Mouse (Mus musculus) heart, embryonic 13.5 days (tissue): ENCODE measurements around the gene Kcnip1. TPM values are rescaled to one million over a fixed set of nuclear protein-coding genes. Genes with fewer than 3 reads are reported as not detected.

Experiments
- ATAC-seq: fragments of 200-750 bp; cut with Nextera tagmentation; 2 replicates; pipeline ENCODE4 v1.8.0; 2017; ENCODE audit warnings: moderate TSS enrichment; ENCODE audit not compliant: insufficient number of reproducible peaks, low FRiP score, low TSS enrichment; ENCODE audit errors: extremely low read depth
- H3K27ac ChIP-seq: fragments of 300-500 bp; sonication (generic); replicated peaks from 2 replicates; pipeline ENCODE4 v1.5.1; 2015; ENCODE audit warnings: moderate library complexity, mild to moderate bottlenecking, inconsistent platforms
- H3K27me3 ChIP-seq: fragments of 300-500 bp; sonication (generic); replicated peaks from 2 replicates; pipeline ENCODE4 v1.6.1; 2015; ENCODE audit warnings: mild to moderate bottlenecking, inconsistent platforms
- H3K36me3 ChIP-seq: fragments of 300-500 bp; sonication (generic); 2 replicates; pipeline ENCODE4 v1.6.1; 2015; ENCODE audit warnings: mild to moderate bottlenecking, inconsistent platforms
- H3K4me1 ChIP-seq: fragments of 300-500 bp; sonication (generic); 2 replicates; pipeline ENCODE4 v1.6.1; 2015; ENCODE audit warnings: inconsistent platforms
- H3K4me2 ChIP-seq: fragments of 300-500 bp; sonication (generic); 2 replicates; pipeline ENCODE4 v1.6.1; 2015; ENCODE audit warnings: inconsistent platforms, mild to moderate bottlenecking, moderate library complexity
- H3K4me3 ChIP-seq: fragments of 300-500 bp; sonication (generic); 2 replicates; pipeline ENCODE4 v1.5.1; 2015; ENCODE audit warnings: moderate library complexity, mild to moderate bottlenecking, inconsistent platforms
- H3K9ac ChIP-seq: fragments of 300-500 bp; sonication (generic); 2 replicates; pipeline ENCODE4 v1.6.1; 2015; ENCODE audit warnings: inconsistent platforms, mild to moderate bottlenecking, moderate library complexity
- H3K9me3 ChIP-seq: fragments of 300-500 bp; sonication (generic); 2 replicates; pipeline ENCODE4 v1.6.1; 2016; ENCODE audit warnings: inconsistent platforms
- WGBS: fragments of 180-500 bp; shearing (Covaris S2); methylation state at CpG from one replicate; pipeline ENCODE4 v1.1.7; 2015; ENCODE audit warnings: mixed read lengths; 5-methylcytosine and 5-hydroxymethylcytosine counted together
- polyA plus RNA-seq: library from polyadenylated mRNA; unstranded; fragments of >200 nt; fragmentation: Nextera tagmentation; extraction: Ambion mirVana; gene quantifications from 2 replicates; pipeline ENCODE4 v1.2.1, GENCODE M21; 2015

The Kcnip1 gene
- polyA plus RNA-seq, 1 experiment from 2014 or later = 0.15 TPM

- H3K4me1 ChIP-seq = no peaks in the 10 kb centered on the region
- no peak overlapping the region for H3K27ac ChIP-seq
- no peak for ATAC-seq
- H3K9me3 ChIP-seq = no peaks in the 10 kb centered on the region
- peaks cover 28% of the 10 kb centered on the region for H3K27me3 ChIP-seq
- no peak overlapping the region for H3K4me2 ChIP-seq
- H3K4me3 ChIP-seq = no peak overlapping the region
- 61% methylated on average over 7 of the region's 7 CpGs for WGBS
- H3K9ac ChIP-seq = no peak overlapping the region
- no peaks in the 10 kb centered on the region for H3K36me3 ChIP-seq
These were observed 73.1 kb downstream of the Kcnip1 start for GRCm38 (mm10) chr11:33919826-33920225.

DNA sequence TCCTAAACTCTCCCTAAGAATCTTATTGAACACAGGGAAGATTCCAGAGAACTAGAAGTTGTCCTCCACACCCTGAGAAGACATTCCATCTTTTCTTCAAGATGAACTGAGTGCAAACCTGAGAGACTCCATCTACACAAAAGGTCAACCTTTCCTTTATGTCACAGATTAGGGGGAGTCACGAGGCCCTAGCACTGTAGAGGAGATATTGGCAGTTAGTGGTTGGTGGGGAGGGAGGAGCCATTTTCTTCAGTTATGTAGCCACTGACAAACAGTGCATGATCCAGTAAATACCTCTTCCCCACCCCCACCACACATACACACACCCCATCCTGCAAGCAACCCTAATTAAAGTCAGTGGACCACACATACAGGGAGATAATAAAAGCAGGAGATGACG is 74.5 kb downstream of the Kcnip1 start:
- Histone ChIP-seq H3K9me3 (no peaks in the 10 kb centered on the region), H3K36me3 (no peaks in the 10 kb centered on the region), H3K9ac (no peak overlapping the region), H3K27me3 (peaks cover 29% of the 10 kb centered on the region), H3K4me3 (no peak overlapping the region), H3K4me2 (no peak overlapping the region), H3K4me1 (peaks cover 1% of the 10 kb centered on the region), H3K27ac (no peak overlapping the region)
- no peak for ATAC-seq
- 27% methylated on average over 2 of the region's 2 CpGs for WGBS

GRCm38 (mm10) chr11:33917574-33917973 is 75.4 kb downstream of the Kcnip1 start:
- H3K27ac ChIP-seq = no peak overlapping the region
- no peak for ATAC-seq
- no peaks in the 10 kb centered on the region for H3K36me3 ChIP-seq
- 18% methylated on average over 6 of the region's 6 CpGs for WGBS
- no peak overlapping the region for H3K4me3 ChIP-seq
- no peaks in the 10 kb centered on the region for H3K9me3 ChIP-seq
- H3K9ac ChIP-seq = no peak overlapping the region
- H3K27me3 ChIP-seq = peaks cover 29% of the 10 kb centered on the region
- peaks cover 10% of the 10 kb centered on the region for H3K4me1 ChIP-seq
- no peak overlapping the region for H3K4me2 ChIP-seq

DNA sequence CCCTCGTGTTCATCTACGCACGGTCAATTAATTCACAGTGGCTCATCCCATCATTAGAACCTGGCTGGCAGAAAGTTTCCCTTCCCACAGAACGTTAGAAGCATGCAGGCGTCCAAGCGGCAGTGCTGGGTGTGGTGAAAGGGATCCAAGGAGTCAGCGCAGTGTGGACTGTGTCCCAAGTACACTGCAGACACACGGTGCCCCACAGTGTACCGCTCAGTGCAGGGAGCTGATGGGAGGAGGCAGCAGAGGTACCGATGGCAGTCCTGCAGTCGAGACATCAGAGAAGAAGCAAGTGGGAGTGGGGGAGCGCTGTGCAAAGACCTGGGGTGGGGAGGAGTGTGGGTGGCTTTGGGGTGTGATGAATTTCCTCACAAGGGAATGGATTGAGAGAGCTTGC is 78.7 kb downstream of the Kcnip1 start:
- Histone ChIP-seq H3K36me3 (no peaks in the 10 kb centered on the region), H3K27ac (no peak overlapping the region), H3K9me3 (no peaks in the 10 kb centered on the region), H3K4me3 (no peak overlapping the region), H3K27me3 (peaks cover 19% of the 10 kb centered on the region), H3K4me1 (peaks cover 30% of the 10 kb centered on the region), H3K4me2 (no peak overlapping the region), H3K9ac (no peak overlapping the region)
- 82% methylated on average over 12 of the region's 12 CpGs for WGBS
- no peak for ATAC-seq

DNA sequence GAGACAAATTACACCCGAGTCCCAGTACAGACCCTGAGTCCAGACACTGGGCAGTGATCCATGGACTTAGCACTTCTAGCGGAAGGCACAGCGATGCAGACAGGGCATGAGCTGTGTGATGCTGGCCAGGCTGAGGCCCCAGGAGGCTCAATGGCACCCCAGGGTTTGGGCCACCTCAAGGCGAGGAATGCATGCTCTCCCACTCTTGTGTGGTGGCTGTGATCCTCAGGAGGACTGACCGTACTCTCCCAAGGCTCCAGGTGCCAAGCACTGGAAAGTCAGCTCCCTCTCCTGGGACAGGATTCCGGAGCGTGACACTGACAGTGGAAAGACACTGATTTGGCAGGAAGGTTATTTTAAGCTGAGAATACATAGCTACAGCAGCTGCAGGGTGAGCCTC is 79.9 kb downstream of the Kcnip1 start:
- Histone ChIP-seq H3K4me3 (no peak overlapping the region), H3K9ac (no peak overlapping the region), H3K27me3 (peaks cover 14% of the 10 kb centered on the region; the same call in 1 of the 2 replicates), H3K36me3 (no peaks in the 10 kb centered on the region), H3K4me2 (no peak overlapping the region), H3K4me1 (peaks cover 30% of the 10 kb centered on the region), H3K27ac (no peak overlapping the region), H3K9me3 (no peaks in the 10 kb centered on the region)
- 52% methylated on average over 7 of the region's 7 CpGs for WGBS
- no peak for ATAC-seq

DNA sequence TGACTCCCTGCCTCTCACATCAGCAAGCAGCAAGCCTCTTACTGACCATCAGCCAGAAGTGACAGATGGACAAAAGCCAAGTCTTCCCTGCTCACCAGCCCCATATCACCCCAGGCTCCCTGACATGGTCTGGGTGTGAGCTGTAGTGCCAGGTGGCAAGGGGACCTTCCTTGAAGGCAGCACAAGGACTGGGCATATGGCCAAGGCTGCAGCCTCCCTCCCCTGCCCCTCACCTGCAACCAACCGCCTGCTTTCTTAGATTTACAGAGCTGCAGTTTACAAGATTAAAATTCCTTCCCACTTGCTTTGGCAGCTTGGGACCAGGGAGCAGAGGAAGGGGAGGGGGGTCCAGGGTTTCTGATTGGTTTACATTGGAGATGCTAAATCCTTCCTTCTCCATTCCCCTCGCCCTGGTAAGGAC is 80.8 kb downstream of the Kcnip1 start:
- Histone ChIP-seq H3K9me3 (0 out of 2 replicates have a peak, but pooled peaks cover 3% of the 10 kb centered on the region), H3K4me1 (peaks cover 30% of the 10 kb centered on the region), H3K36me3 (no peaks in the 10 kb centered on the region), H3K4me2 (no peak overlapping the region), H3K27me3 (peaks cover 16% of the 10 kb centered on the region; the same call in 1 of the 2 replicates), H3K4me3 (no peak overlapping the region), H3K9ac (no peak overlapping the region), H3K27ac (no peak overlapping the region)
- WGBS = 8% methylated on average over 2 of the region's 2 CpGs
- ATAC-seq = no peak

DNA sequence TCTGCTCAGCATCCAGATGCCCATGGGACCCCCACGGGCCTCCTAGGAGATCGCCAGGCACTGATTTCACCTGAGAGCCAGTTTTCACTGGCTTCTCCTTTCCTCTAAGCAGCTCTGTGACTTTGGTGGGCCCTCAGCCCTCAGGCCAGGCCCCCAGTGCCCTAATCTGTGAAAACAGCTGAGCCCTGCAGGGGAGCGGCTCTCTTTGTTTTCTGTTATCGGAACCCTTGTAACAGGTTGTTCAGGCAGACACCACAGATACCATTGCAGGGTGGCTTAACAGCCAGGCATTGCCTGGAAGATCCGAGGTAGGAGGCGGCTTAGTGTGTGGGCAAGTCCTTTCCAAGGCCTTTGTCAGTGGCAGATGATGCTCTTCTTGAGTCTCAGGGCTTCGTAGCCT is 82.0 kb downstream of the Kcnip1 start:
- H3K9me3 ChIP-seq = 0 out of 2 replicates have a peak, but pooled peaks cover 6% of the 10 kb centered on the region

DNA sequence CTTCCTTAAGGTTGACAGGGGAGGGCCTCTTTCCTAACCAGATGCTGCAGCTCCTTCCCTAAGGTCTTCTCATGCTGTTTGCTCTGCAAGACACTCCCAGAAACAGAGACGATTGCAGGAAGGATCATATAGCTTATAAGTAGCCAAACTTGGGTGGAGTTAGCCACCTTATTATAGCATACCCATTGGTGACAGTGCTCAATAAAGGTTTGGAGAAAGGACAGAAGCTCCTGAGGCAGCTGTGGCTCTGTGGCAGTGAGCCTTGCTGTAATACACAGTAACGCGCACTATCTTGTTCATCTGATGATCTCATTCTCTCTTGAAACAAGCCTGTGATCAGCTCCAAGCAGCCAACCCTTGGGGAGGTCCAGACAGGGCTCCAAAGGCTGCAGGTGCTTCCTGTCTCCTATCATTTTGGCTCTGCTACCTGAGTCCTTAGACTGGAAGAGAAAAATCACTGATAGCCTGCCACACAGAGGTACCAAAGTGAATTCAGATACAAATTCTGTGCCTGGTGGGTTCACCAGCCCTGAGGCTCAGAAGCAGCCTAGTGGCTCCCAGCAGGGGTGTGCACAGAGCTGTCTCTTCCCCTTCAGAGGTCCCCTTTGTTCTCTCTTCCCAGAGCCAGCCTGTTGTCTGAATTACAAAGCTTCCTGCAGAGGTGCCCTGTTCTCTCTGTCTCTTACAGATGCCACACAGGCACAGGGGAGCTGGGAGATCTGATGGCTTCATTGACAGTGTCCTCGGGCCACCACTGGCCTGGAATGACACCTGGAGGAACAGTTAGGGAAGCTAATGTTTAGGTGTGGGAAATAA is 84.4 kb downstream of the Kcnip1 start:
- H3K36me3 ChIP-seq = no peaks in the 10 kb centered on the region
- WGBS = 59% methylated on average over 4 of the region's 4 CpGs
- H3K27ac ChIP-seq = no peak overlapping the region
- no peak overlapping the region for H3K4me3 ChIP-seq
- 0 out of 2 replicates have a peak, but pooled peaks cover 6% of the 10 kb centered on the region for H3K27me3 ChIP-seq
- H3K4me2 ChIP-seq = no peak overlapping the region
- ATAC-seq = no peak
- peaks cover 30% of the 10 kb centered on the region for H3K4me1 ChIP-seq
- H3K9ac ChIP-seq = no peak overlapping the region
- 0 out of 2 replicates have a peak, but pooled peaks cover 6% of the 10 kb centered on the region for H3K9me3 ChIP-seq

More for the DNA sequence above, 82.0 kb downstream of the Kcnip1 start:
- Histone ChIP-seq H3K4me2 (0 out of 2 replicates have a peak overlapping the region, but pooled peaks have one; percentile 4), H3K27me3 (peaks cover 16% of the 10 kb centered on the region; the same call in 1 of the 2 replicates), H3K36me3 (no peaks in the 10 kb centered on the region), H3K27ac (no peak overlapping the region), H3K4me1 (peaks cover 30% of the 10 kb centered on the region), H3K9ac (no peak overlapping the region), H3K4me3 (no peak overlapping the region)
- 26% methylated on average over 7 of the region's 7 CpGs for WGBS
- peak; percentile 23; the same call in 1 of the 2 replicates for ATAC-seq

DNA sequence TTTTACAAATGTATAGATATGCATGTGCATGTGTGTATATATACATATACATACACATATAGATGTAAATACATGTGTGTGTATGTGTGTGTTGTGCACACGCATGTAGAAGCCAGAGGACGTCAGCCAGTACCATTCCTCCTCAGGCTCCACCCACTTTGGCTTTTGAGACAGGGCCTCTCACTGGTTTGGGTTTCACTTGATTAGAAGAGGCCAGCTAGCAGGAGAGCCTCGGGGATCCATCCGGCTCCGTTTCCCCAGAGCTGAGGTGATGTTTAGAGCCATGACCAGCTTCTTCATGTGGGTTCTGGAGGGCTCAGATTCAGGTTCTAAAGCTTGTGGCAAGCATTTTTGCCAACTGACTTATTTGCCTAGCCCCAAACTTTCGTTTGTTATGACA is 89.5 kb downstream of the Kcnip1 start:
- Histone ChIP-seq H3K9me3 (0 out of 2 replicates have a peak, but pooled peaks cover 6% of the 10 kb centered on the region), H3K4me1 (no peaks in the 10 kb centered on the region), H3K36me3 (no peaks in the 10 kb centered on the region), H3K27me3 (0 out of 2 replicates have a peak, but pooled peaks cover 6% of the 10 kb centered on the region), H3K9ac (no peak overlapping the region), H3K4me3 (no peak overlapping the region), H3K27ac (no peak overlapping the region), H3K4me2 (no peak overlapping the region)
- 50% methylated on average over 6 of the region's 6 CpGs for WGBS
- ATAC-seq = no peak

- Histone ChIP-seq H3K36me3 (no peaks in the 10 kb centered on the region), H3K4me1 (no peaks in the 10 kb centered on the region), H3K4me2 (no peak overlapping the region), H3K9me3 (0 out of 2 replicates have a peak, but pooled peaks cover 6% of the 10 kb centered on the region), H3K4me3 (no peak overlapping the region), H3K9ac (no peak overlapping the region), H3K27ac (no peak overlapping the region), H3K27me3 (no peaks in the 10 kb centered on the region)
- 35% methylated on average over 10 of the region's 10 CpGs for WGBS
- no peak for ATAC-seq
These were observed 90.6 kb downstream of the Kcnip1 start for GRCm38 (mm10) chr11:33902377-33902776.

GRCm38 (mm10) chr11:33901783-33902182 is 91.2 kb downstream of the Kcnip1 start:
- no peak for ATAC-seq
- Histone ChIP-seq H3K27ac (no peak overlapping the region), H3K4me3 (no peak overlapping the region), H3K27me3 (no peaks in the 10 kb centered on the region), H3K4me2 (no peak overlapping the region), H3K4me1 (no peaks in the 10 kb centered on the region), H3K9ac (no peak overlapping the region), H3K36me3 (no peaks in the 10 kb centered on the region), H3K9me3 (no peaks in the 10 kb centered on the region)
- WGBS = 72% methylated on average over 2 of the region's 2 CpGs

DNA sequence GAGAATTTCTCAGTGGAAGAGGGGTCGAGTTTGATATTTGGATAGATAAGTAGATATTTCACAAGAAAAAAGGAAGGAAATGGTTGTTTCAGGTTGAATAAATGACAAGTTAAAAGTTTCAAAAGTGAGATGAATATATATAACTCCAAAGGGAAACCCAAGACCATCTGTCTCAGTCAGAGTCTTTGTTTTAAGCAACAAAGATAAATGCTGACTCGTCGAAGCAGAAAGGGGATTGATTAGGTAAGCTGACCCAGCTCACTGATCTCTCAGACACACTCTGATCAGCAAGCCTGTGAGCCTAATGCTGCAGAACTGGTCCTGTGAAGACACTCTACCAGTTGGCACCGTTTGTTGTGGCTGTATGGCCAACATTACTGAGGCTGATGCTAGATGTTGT is 101.9 kb downstream of the Kcnip1 start:
- 73% methylated on average over 4 of the region's 4 CpGs for whole genome bisulfite sequencing
- Histone ChIP-seq H3K9ac (no peak overlapping the region), H3K27me3 (no peaks in the 10 kb centered on the region), H3K36me3 (no peaks in the 10 kb centered on the region), H3K4me1 (no peaks in the 10 kb centered on the region), H3K4me3 (no peak overlapping the region), H3K27ac (no peak overlapping the region), H3K9me3 (no peaks in the 10 kb centered on the region; the same call in 1 of the 2 replicates), H3K4me2 (no peak overlapping the region)
- no peak for ATAC-seq
